Mouse (Mus musculus): Measurements from ENCODE around the gene Lpar2. TPM values are rescaled to one million over a fixed set of nuclear protein-coding genes. Genes with fewer than 3 reads are reported as not detected.

Gene Lpar2
- total and polyA plus RNA-seq, 3 experiments, result 0.74 to 3.0 (median 1.2) TPM

DNA sequence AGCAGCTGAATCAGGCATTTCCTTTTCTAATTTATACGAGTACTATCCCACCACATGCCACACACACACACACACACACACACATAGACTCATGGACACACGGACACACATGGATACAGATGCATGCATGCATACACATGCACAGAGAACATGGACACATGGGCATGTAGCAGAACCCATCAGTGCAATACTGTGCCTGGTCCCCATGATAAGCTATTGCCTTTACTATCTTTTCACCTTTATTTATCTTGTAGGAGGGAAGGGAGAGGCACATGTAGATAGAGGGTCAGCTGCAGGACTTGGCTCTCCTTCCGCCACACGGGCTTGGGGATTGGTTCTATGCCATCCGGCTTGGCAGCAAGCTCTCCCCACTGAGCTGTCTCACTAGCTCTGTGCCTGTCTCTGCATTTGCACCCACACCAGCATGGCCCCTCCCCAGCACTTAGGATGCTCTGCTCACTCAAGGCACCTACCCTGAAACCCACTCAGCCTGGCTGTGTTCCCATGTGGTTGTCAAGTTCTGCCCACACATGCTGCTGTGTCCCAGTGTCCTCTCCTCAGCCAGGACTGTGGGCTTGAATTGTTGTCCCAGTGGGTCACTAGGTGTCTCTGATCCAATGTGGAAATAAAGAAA lies 41.3 kb downstream of the Lpar2 start:
- TF ChIP-seq E2F4 (IDR thresholded peaks at IDR 0.05; ENCODE audit: insufficient replicate concordance, low read depth, low read length) (no peak), RCOR1 (conservative IDR thresholded peaks at IDR 0.05; ENCODE audit: low read depth, low read length) (no peak), JUND (conservative IDR thresholded peaks at IDR 0.05; ENCODE audit: low read depth, low read length) (no peak), NELFE (IDR thresholded peaks at IDR 0.05; ENCODE audit: low read depth, low read length) (no peak), ZKSCAN1 (IDR thresholded peaks at IDR 0.05; ENCODE audit: borderline replicate concordance, low read depth, low read length) (no peak), SIN3A (IDR thresholded peaks at IDR 0.05; ENCODE audit: low read length) (no peak), ZNF384 (IDR thresholded peaks at IDR 0.05; ENCODE audit: low read depth, low read length) (no peak), JUN (IDR thresholded peaks at IDR 0.05; ENCODE audit: insufficient read depth, low read depth, low read length) (no peak), ELF1 (IDR thresholded peaks at IDR 0.05; ENCODE audit: low read depth, low read length) (no peak), ZC3H11A (IDR thresholded peaks at IDR 0.05; ENCODE audit: low read depth, low read length) (no peak), NRF1 (IDR thresholded peaks at IDR 0.05; ENCODE audit: low read depth, low read length) (no peak), POLR2A (IDR thresholded peaks at IDR 0.05; ENCODE audit: low read depth, low read length) (no peak), USF2 (conservative IDR thresholded peaks at IDR 0.05; ENCODE audit: low read depth, low read length) (no peak), HCFC1 (IDR thresholded peaks at IDR 0.05; ENCODE audit: low read depth, low read length) (no peak), MXI1 (IDR thresholded peaks at IDR 0.05; ENCODE audit: low read depth, low read length) (no peak), MAFK (IDR thresholded peaks at IDR 0.05; ENCODE audit: insufficient replicate concordance, low read length) (no peak), POLR2AphosphoS2 (IDR thresholded peaks at IDR 0.05; ENCODE audit: low read depth, low read length) (no peak), EP300 (IDR thresholded peaks at IDR 0.05; ENCODE audit: low read length) (no peak), MYC (IDR thresholded peaks at IDR 0.05; ENCODE audit: low read depth, low read length) (no peak), RAD21 (IDR thresholded peaks at IDR 0.05; ENCODE audit: low read depth, low read length) (no peak)
- Histone ChIP-seq H3K4me3 (replicated peaks in 1 of 3; ENCODE audit: low read depth in 2 of 3, low read length in 2 of 3, poor library complexity in 1 of 3) (no peak overlapping the region), H3K36me3 (replicated peaks in 1 of 2; ENCODE audit: control insufficient read depth in 1 of 2, insufficient read depth in 1 of 2, low read length in 1 of 2) (peaks cover 2 to 13% of the 10 kb centered on the region in 2 experiments), H3K4me1 (ENCODE audit: control insufficient read depth in 1 of 2, insufficient read depth in 2 of 2) (peaks cover 2 to 13% of the 10 kb centered on the region in 2 experiments; a peak in 2 of 4 replicates), H3K9ac (ENCODE audit: insufficient read depth, low read depth) (no peak overlapping the region), H3K27ac (ENCODE audit: insufficient read depth, low read depth) (no peak overlapping the region), H3K4me2 (ENCODE audit: insufficient read depth, low read depth, poor library complexity, severe bottlenecking) (no peak overlapping the region), H3K79me2 (replicated peaks; ENCODE audit: control insufficient read depth, extremely low read depth, insufficient read depth, poor library complexity, severe bottlenecking) (no peaks in the 10 kb centered on the region), H3K27me3 (replicated peaks) (no peaks in the 10 kb centered on the region), H3K9me3 (replicated peaks; ENCODE audit: low read length) (no peaks in the 10 kb centered on the region)
- dilution Hi-C loops (cut with MboI; ENCODE audit: extremely low pct_ligation_motif_present, extremely low pct_unique_long_range_greater_than_20kb, low sequenced_read_pairs), result no loop called here
- no peak for DNase-seq (ENCODE audit: extremely low read depth)
- in situ Hi-C loops (cut with MboI; ENCODE audit: low pct_ligation_motif_present, low pct_unique_long_range_greater_than_20kb, low sequenced_read_pairs), result no loop called here

DNA sequence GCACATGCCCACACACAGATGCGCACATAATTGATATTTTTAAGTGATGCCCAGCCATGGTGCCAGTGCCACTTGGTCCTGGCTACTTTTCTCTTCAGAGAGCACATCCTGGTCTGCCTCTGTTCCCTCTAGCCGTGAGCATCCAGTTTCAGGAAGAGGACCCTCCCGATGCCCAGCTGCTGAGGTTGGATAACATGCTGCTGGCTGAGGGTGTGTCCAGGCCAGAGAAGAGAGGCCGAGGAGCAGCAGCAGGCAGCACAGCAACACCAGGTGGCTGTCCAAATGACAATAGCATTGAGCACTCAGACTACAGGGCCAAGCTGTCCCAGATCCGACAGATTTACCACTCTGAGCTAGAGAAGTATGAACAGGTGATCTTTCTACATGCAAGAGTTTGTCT lies 42.0 kb downstream of the Lpar2 start:
- Histone ChIP-seq H3K4me2 (ENCODE audit: insufficient read depth, low read depth, poor library complexity, severe bottlenecking) (no peak overlapping the region), H3K27ac (ENCODE audit: insufficient read depth, low read depth) (no peak overlapping the region), H3K79me2 (replicated peaks; ENCODE audit: control insufficient read depth, extremely low read depth, insufficient read depth, poor library complexity, severe bottlenecking) (no peaks in the 10 kb centered on the region), H3K36me3 (replicated peaks in 1 of 2; ENCODE audit: control insufficient read depth in 1 of 2, insufficient read depth in 1 of 2, low read length in 1 of 2) (peaks cover 2 to 13% of the 10 kb centered on the region in 2 experiments), H3K4me3 (replicated peaks in 1 of 3; ENCODE audit: low read depth in 2 of 3, low read length in 2 of 3, poor library complexity in 1 of 3) (no peak overlapping the region), H3K9me3 (replicated peaks; ENCODE audit: low read length) (no peaks in the 10 kb centered on the region), H3K4me1 (ENCODE audit: control insufficient read depth in 1 of 2, insufficient read depth in 2 of 2) (peaks cover 2 to 13% of the 10 kb centered on the region in 2 experiments; a peak in 2 of 4 replicates), H3K9ac (ENCODE audit: insufficient read depth, low read depth) (no peak overlapping the region), H3K27me3 (replicated peaks) (no peaks in the 10 kb centered on the region)
- TF ChIP-seq MYC (IDR thresholded peaks at IDR 0.05; ENCODE audit: low read depth, low read length) (no peak), TCF12 (IDR thresholded peaks at IDR 0.05; ENCODE audit: low read depth, low read length) (no peak), ZNF384 (IDR thresholded peaks at IDR 0.05; ENCODE audit: low read depth, low read length) (no peak), JUND (conservative IDR thresholded peaks at IDR 0.05; ENCODE audit: low read depth, low read length) (no peak), ETS1 (conservative IDR thresholded peaks at IDR 0.05; ENCODE audit: low read depth, low read length) (no peak), POLR2A (IDR thresholded peaks at IDR 0.05; ENCODE audit: low read depth, low read length) (no peak), HCFC1 (IDR thresholded peaks at IDR 0.05; ENCODE audit: low read depth, low read length) (no peak), MXI1 (IDR thresholded peaks at IDR 0.05; ENCODE audit: low read depth, low read length) (no peak), CHD1 (IDR thresholded peaks at IDR 0.05; ENCODE audit: low read depth, low read length) (no peak), TBP (conservative IDR thresholded peaks at IDR 0.05; ENCODE audit: low read depth, low read length) (no peak), USF1 (IDR thresholded peaks at IDR 0.05; ENCODE audit: low read depth, low read length) (no peak), CTCF (conservative IDR thresholded peaks at IDR 0.05 in 1 of 2, IDR thresholded peaks at IDR 0.05 in 1 of 2; ENCODE audit: low read depth in 2 of 2, low read length in 2 of 2) (no peak), POLR2AphosphoS2 (IDR thresholded peaks at IDR 0.05; ENCODE audit: low read depth, low read length) (no peak), MAFK (IDR thresholded peaks at IDR 0.05; ENCODE audit: insufficient replicate concordance, low read length) (no peak), ZC3H11A (IDR thresholded peaks at IDR 0.05; ENCODE audit: low read depth, low read length) (no peak), UBTF (IDR thresholded peaks at IDR 0.05; ENCODE audit: low read depth, low read length) (no peak), MAX (IDR thresholded peaks at IDR 0.05; ENCODE audit: low read length) (no peak)
- no peak for DNase-seq (ENCODE audit: extremely low read depth)
- dilution Hi-C loops (cut with MboI; ENCODE audit: extremely low pct_ligation_motif_present, extremely low pct_unique_long_range_greater_than_20kb, low sequenced_read_pairs), result no loop called here
- in situ Hi-C loops (cut with MboI; ENCODE audit: low pct_ligation_motif_present, low pct_unique_long_range_greater_than_20kb, low sequenced_read_pairs), result no loop called here
